Mouse (Mus musculus) neural tube, embryonic 10.5 days (tissue): ENCODE measurements around the gene Cmtm4.

Experiments
- DNase-seq: peaks from one replicate; pipeline ENCODE4 v3.0.0-alpha.2; 2017; ENCODE audit warnings: low spot score; ENCODE audit errors: extremely low spot score

The Cmtm4 gene

DNA sequence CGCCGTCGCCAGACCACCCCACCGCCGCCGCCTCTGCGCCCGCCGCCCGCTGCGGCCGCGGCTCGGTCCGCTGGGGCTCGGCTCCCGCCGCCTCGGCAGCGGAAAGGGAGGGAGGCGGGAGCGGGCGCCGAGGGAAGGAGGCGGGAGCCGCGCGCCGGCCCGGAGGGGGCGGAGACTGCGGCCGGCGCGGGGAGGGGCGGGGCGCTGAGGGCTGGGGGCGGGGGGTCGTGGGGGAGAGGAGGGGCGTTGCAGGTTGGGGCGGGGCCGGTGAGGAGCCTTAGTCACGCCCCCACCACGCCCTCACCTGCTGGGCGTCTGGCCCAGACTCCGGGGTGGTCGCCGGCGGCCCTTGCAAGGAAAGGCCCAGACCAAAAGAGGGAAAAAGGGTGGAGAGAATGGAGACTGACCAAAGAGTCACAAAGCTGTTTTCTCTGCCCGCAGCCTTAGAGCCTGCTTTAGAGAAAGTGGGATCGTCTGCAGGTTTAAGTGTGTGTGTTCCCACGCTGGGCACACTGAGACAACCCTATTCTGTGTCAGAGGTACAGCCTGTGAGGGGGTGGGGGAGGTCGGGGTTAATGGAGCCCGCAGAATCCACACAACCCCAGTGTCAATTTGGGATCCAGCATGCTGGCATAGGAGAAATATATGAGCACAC is at the start of gene Cmtm4:
Gene Cmtm4, minus strand, starts transcription at position 105 of the 655 bp plus-strand sequence.
- no peak for DNase-seq

- DNase-seq: no peak
Observed at GRCm38 (mm10) chr8:104445248-104445647, 49.6 kb upstream of the Cmtm4 start.

DNA sequence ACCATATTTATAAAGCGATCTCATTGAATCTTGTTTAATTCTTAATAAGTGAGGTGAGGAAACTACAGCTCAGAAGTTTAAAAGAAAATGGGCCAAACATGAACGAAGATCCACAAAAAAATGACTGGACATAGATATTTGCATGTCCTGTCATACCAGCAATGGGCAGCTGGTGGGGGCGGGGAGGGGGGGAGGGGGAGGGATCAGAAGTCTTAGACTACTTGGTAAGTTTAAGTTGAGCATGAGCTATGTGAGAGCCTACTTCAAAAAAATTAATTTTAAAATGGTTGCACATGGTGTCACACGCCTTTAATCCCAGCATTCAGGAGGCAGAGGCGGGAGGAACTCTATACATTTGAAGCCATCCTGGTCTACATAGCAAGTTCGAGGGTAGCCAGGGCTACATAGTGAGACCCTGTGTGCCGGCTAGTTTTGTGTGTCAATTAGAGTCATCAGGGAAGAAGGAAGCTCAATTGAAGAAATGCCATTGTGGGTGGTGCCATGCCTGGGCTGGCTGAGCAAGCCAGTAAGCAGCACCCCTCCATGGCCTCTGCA is 47.6 kb upstream of the Cmtm4 start:
- DNase-seq: no peak

- peak; percentile 96 for DNase-seq
Observed at GRCm38 (mm10) chr8:104442299-104443124, 46.9 kb upstream of the Cmtm4 start, which contains the start of gene Dync1li2. TSS of gene Dync1li2 (minus strand) at chr8:104443047.

DNA sequence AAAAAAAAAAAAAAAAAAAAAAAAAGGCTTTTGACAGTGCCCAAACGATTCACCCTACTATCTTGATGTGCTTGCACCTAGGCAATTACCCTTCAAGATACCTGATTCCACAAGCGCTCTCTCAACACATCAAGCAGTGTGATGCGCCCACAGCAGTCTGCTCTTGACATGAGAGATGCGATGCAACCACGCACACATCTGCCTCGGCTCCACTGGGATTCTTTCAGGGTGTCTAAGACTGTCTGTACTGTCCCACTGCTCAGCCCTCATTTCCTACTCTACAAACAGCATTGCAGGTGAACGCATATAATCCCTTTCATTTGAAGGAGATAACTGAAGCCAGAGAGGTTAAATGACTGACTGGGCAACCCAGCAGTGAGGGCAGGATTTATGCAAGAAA is 46.0 kb upstream of the Cmtm4 start:
- DNase-seq: no peak

GRCm38 (mm10) chr8:104439461-104439860 is 43.9 kb upstream of the Cmtm4 start:
- no peak for DNase-seq

- DNase-seq: no peak
Observed at GRCm38 (mm10) chr8:104437494-104438135, 42.0 kb upstream of the Cmtm4 start.

DNA sequence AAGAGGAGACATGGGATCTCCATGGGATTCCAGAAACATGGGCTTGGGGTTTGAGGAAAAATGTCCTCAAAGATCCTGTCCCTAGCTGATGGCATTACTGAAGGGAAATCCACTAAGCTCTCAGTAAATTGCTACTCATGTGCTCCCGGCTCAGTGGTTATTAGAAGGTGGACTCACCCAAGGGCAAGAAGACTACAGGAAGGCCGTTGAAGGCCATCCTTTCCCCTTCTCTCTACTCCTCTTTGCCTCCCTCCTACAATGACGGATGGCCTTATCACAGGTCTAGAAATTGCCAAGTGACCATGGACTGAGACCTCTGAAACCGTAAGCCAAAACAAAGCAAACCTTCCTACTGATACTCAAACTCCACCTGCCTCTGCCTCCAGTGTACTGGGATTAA is 41.0 kb upstream of the Cmtm4 start:
- DNase-seq: no peak

- DNase-seq: no peak
Observed at GRCm38 (mm10) chr8:104436038-104436437, 40.4 kb upstream of the Cmtm4 start.

GRCm38 (mm10) chr8:104434826-104435354 is 39.3 kb upstream of the Cmtm4 start:
- DNase-seq: no peak

DNA sequence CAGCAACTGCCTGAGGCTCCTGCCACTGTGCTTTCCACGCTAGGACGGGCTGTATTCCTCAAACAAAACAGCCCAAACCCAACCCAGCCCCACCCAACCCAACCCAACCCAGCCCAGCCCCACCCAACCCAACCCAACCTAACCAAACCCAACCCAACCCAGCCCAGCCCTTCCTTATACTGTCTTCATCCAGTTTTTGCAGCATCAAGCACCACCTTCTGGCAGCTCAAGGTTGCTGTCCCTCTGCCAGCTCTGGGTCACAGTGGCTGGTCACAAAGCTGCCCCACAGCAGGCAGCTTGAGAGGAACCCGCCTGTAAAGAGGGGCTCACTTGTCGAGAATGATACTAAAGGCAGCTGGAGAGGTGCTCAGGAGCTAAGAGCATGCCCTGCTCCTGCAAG is 38.7 kb upstream of the Cmtm4 start:
- no peak for DNase-seq

- no peak for DNase-seq
Observed at GRCm38 (mm10) chr8:104433191-104433842, 37.7 kb upstream of the Cmtm4 start.

DNA sequence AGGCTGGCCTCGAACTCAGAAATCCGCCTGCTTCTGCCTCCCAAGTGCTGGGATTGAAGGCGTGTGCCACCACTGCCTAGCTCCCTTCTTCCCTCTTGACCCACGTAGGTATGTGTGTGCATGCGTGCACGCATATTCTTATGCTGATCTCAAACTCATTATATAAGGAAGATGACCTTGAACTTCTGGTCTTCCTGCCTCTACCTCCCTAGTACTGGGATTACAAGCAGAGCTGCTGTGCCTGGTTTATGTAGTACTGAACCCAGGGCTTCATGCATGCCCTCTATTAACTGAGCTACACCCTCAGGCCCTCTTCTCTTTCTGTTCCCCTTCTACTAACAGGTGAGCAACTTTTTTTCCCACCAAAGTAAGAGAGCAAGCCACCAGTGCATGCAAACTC is 37.0 kb upstream of the Cmtm4 start:
- DNase-seq: no peak

- DNase-seq: no peak
Observed at GRCm38 (mm10) chr8:104430230-104430629, 34.6 kb upstream of the Cmtm4 start.

- DNase-seq: no peak
Observed at GRCm38 (mm10) chr8:104427703-104428102, 32.1 kb upstream of the Cmtm4 start.

DNA sequence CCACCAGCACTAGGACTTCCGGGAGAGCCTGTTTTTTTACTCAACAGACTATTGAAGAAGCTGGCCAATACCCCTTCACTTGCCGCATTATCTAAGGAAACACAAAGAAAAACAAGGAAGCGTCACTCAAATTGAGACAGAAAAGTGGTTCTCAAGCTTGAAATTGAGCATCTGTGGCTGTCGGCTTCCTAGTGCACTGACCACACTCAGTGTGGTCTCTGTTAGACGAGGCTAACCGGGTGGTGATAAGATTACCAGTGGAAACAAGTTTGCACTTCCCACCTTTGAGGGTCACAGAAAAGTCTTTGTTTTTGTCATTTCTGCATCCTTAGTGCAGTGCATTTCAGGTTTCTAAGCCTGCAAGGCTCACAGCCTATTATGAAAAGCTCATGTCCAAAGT is 26.7 kb upstream of the Cmtm4 start:
- DNase-seq: no peak

DNA sequence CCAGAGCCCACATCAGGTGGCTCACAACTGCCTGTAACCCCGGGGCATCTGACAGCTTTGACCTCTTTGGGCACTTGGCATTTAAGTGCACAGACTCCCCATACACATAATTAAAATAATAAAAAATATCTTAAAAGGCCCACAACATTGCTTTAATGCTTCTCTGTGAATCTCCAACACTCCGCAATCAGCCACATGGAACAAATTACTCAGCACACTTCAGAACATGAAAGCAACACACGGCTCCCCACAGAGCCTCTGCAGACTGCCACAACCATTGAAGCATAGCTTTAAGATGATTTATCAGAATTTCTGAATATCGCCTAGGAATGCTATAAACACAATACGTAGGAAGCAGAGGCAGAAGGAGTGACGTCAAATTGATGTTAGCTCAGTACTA is 20.4 kb upstream of the Cmtm4 start:
- no peak for DNase-seq

GRCm38 (mm10) chr8:104414204-104414603 is 18.6 kb upstream of the Cmtm4 start:
- no peak for DNase-seq

DNA sequence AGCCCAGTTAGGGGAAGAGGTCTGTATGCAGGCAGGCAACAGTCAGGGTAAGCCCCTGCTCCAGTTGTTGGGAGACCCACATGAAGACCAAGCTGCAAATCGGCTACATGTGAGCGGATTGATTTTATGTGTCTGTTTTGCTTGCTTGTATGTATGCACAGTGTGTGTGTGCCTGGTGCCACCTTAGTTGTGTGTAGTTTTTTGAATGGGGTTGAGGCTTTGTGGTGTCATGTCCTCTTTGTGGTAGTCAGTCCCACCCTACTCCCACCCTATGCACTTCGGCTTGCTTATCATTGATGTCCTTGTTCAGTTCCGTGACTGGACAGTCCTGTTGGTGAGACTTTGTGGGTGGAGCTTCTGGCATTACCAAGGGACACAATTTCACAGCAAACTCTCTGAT is 18.2 kb upstream of the Cmtm4 start:
- no peak for DNase-seq

DNA sequence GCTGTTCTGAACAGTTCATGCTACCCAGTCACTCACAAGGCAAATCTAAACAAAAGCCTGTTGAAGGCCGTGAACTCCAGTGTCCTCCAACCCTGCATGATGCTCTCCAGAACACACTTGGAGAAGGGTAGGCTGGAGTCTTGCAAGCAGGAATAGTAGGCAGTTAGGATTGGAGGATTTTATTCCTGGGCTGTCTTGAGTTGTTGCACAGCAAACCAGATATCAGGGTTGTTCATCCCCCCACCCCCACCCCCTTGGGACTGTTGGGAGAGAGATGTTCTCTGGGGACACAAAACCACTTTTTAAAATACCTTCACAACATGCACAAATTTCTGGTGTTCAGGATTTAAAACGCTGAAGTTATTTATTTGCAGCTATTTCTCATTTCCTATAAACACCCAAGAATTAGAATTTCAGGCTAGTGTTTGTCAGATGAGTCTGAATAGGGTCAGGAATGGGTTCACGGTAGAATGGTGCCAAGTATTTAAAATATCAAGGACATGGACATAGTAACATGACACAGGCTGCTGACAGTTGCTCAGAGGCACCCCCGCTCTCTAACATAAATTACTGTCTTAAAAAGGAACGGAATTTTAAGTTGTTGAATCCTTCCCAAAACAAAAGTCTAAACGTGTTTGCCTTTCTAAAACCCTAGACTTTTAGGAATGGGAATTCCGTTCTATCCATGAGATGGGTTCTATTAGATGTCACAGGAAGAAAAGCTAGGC is 17.4 kb upstream of the Cmtm4 start:
- DNase-seq: no peak

GRCm38 (mm10) chr8:104411972-104412371 is 16.4 kb upstream of the Cmtm4 start:
- DNase-seq: no peak
